Mouse (Mus musculus) liver, embryonic 11.5 days (tissue): Measurements from ENCODE around the gene Il12a. TPM values are rescaled to one million over a fixed set of nuclear protein-coding genes. Genes with fewer than 3 reads are reported as not detected.

ENCODE experiments used
- ATAC-seq: fragments of 200-750 bp; cut with Nextera tagmentation; replicated peaks from 2 replicates; pipeline ENCODE4 v1.8.0; 2017; ENCODE audit warnings: moderate number of reproducible peaks, mild to moderate bottlenecking, moderate TSS enrichment, moderate library complexity; ENCODE audit not compliant: low FRiP score
- DNase-seq: peaks from one replicate; pipeline ENCODE4 v3.0.0-alpha.2; 2017; ENCODE audit warnings: low spot score
- H3K27ac ChIP-seq: fragments of 300-500 bp; sonication (generic); 2 replicates; pipeline ENCODE4 v1.5.1; 2014; ENCODE audit warnings: mild to moderate bottlenecking, low read depth, low read length, control low read depth
- H3K27me3 ChIP-seq: fragments of 300-500 bp; sonication (generic); replicated peaks from 2 replicates; pipeline ENCODE4 v1.6.1; 2014; ENCODE audit warnings: low read length, mixed read lengths; ENCODE audit not compliant: control insufficient read depth, insufficient read depth
- H3K36me3 ChIP-seq: fragments of 300-500 bp; sonication (generic); 2 replicates; pipeline ENCODE4 v1.6.1; 2014; ENCODE audit warnings: mild to moderate bottlenecking, low read length, moderate library complexity, mixed read lengths; ENCODE audit not compliant: control insufficient read depth, insufficient read depth
- H3K4me1 ChIP-seq: fragments of 300-500 bp; sonication (generic); replicated peaks from 2 replicates; pipeline ENCODE4 v1.6.1; 2014; ENCODE audit warnings: low read length, mixed read lengths; ENCODE audit not compliant: control insufficient read depth, insufficient read depth
- H3K4me2 ChIP-seq: fragments of 300-500 bp; sonication (generic); 2 replicates; pipeline ENCODE4 v1.6.1; 2014; ENCODE audit warnings: mild to moderate bottlenecking, control low read depth, moderate library complexity
- H3K4me3 ChIP-seq: fragments of 300-500 bp; sonication (generic); 2 replicates; pipeline ENCODE4 v1.5.1; 2014; ENCODE audit warnings: low read depth, low read length, control low read depth
- H3K9ac ChIP-seq: fragments of 300-500 bp; sonication (generic); 2 replicates; pipeline ENCODE4 v1.6.1; 2014; ENCODE audit warnings: low read depth, low read length, control low read depth
- H3K9me3 ChIP-seq: fragments of 300-500 bp; sonication (generic); 2 replicates; pipeline ENCODE4 v1.6.1; 2016; ENCODE audit warnings: low read length, inconsistent platforms, mixed read lengths; ENCODE audit not compliant: control insufficient read depth
- WGBS: fragments of 180-500 bp; shearing (Covaris S2); extraction: QIAGEN DNeasy Blood & Tissue Kit; methylation state at CpG from one replicate; pipeline ENCODE4 v1.1.7; 2014; 5-methylcytosine and 5-hydroxymethylcytosine counted together
- polyA plus RNA-seq: library from polyadenylated mRNA; unstranded; fragments of >200 nt; fragmentation: Nextera tagmentation; extraction: Ambion mirVana; gene quantifications from 2 replicates; pipeline ENCODE4 v1.2.1, GENCODE M21; 2014

Gene Il12a
- polyA plus RNA-seq, 1 experiment from 2014 or later, result 4.2 TPM

DNA sequence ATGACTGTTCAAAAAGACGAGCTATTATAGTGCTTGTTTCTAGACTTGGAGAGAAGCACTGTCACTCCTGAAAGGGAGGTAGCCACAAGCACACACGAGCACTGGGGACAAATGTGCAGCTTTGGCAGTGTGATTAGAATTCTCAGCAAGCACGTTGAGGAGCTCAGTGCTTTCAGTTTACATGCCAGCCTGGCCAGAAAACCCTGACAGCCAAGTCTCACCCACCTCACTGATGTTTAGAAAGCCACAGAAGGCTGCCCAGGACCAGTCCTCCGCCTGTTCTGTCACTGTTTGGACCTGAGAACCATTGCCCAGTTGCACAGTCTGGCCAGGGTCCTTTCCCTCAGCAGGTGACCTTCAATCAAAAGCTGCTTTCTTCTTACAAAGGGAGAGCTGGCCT, 29.9 kb upstream of the Il12a start:
- Histone ChIP-seq H3K4me1 (peaks cover 8% of the 10 kb centered on the region), H3K4me3 (no peak overlapping the region), H3K4me2 (no peak overlapping the region), H3K9me3 (no peaks in the 10 kb centered on the region), H3K9ac (no peak overlapping the region), H3K36me3 (no peaks in the 10 kb centered on the region), H3K27ac (no peak overlapping the region), H3K27me3 (no peaks in the 10 kb centered on the region)
- no peak for ATAC-seq
- WGBS, result 60% methylated on average over 4 of the region's 4 CpGs
- no peak for DNase-seq

DNA sequence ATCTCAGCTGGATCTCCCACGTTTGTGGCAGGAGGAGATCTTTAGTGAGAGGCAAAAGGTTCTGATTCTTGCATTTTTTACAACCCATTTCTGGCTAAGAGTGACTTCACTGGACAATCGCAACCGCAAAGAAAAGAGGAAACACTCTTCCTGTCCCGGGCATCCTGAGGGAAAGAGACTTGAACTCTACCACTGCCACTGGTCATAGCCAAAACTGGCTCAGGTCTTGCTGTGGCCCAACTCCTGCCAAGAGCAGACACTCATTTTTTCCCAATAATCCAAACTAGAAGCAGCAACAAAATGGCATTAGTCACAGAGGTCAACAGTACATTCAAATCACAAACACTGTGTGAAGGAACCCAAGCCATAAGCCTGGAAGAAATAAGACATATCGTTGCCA, 28.1 kb upstream of the Il12a start:
- no peaks in the 10 kb centered on the region for H3K27me3 ChIP-seq
- no peak for ATAC-seq
- H3K4me1 ChIP-seq, result peaks cover 5% of the 10 kb centered on the region
- WGBS, result 51% methylated on average over 5 of the region's 5 CpGs
- H3K27ac ChIP-seq, result no peak overlapping the region
- no peak for DNase-seq
- H3K4me2 ChIP-seq, result no peak overlapping the region
- H3K9me3 ChIP-seq, result no peaks in the 10 kb centered on the region
- H3K4me3 ChIP-seq, result no peak overlapping the region
- H3K9ac ChIP-seq, result no peak overlapping the region
- no peaks in the 10 kb centered on the region for H3K36me3 ChIP-seq

DNA sequence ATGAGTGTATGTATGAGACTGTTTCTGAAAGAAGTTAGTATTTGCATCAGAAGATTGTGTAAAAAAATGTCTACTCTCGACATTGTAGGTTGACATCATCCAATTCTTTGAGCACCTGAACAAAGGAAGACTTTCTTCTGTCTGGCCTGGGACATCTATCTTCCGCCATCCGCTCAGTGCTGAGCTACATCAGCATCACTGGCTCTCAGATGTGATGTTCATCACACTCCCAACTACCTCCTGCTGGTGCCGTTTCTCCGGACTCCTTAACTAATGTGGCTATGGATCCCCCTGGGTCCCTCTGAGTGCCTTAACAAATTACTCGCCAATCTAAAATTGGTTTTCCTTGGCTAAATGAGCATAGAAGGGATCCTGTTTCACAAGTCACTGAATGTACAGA, 26.1 kb upstream of the Il12a start:
- Histone ChIP-seq H3K4me3 (no peak overlapping the region), H3K27me3 (no peaks in the 10 kb centered on the region), H3K9ac (no peak overlapping the region), H3K4me1 (no peaks in the 10 kb centered on the region), H3K27ac (no peak overlapping the region), H3K36me3 (no peaks in the 10 kb centered on the region), H3K4me2 (no peak overlapping the region), H3K9me3 (no peaks in the 10 kb centered on the region)
- 90% methylated on average over 6 of the region's 6 CpGs for WGBS
- DNase-seq, result no peak
- no peak for ATAC-seq

DNA sequence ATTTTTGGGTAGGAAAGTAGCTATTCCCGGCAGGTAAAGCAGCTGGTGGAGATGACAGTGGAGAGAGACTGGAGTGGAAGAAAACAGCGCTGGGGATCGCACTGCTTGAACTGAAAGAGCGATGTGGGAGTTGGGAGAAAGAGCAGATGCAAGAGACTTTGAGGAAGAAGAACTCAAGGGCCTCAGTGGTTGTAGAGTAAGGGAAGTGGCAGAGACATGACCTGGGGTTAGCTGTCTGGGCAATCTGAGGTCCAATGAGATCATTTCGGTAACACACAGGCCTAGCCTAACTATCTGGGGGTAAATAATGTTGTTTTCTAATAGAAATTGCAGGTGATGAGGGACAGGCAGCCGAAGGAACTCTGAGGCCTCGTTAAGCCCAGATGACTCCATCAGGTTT, 24.1 kb upstream of the Il12a start:
- Histone ChIP-seq H3K4me3 (no peak overlapping the region), H3K9ac (no peak overlapping the region), H3K36me3 (no peaks in the 10 kb centered on the region), H3K27me3 (no peaks in the 10 kb centered on the region), H3K9me3 (no peaks in the 10 kb centered on the region), H3K4me1 (no peaks in the 10 kb centered on the region), H3K4me2 (no peak overlapping the region), H3K27ac (no peak overlapping the region)
- WGBS, result 75% methylated on average over 7 of the region's 7 CpGs
- ATAC-seq (no peak), DNase-seq (no peak)

DNA sequence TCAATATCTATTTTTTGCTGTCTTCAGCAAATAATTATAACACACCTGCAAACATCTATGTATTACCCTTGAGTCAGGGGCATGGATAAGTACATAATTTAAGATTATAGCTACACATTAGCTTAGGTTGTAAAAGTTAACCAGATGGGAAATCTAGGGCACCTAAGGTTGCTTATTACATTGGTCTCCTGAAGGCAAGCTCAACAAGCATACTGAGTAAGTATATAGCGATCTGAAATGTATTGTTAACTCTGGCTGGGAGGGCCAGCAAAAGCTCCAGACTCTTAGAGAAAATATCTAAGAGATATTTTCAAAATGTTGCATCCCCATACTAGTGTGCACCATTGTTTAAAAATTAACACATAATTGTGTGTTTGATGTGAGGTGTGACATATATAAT, 22.6 kb upstream of the Il12a start:
- WGBS, result 100% methylated on average over 1 of the region's 1 CpGs
- Histone ChIP-seq H3K4me1 (no peaks in the 10 kb centered on the region), H3K36me3 (no peaks in the 10 kb centered on the region), H3K4me3 (no peak overlapping the region), H3K4me2 (no peak overlapping the region), H3K9me3 (no peaks in the 10 kb centered on the region), H3K27me3 (no peaks in the 10 kb centered on the region), H3K27ac (no peak overlapping the region), H3K9ac (no peak overlapping the region)
- ATAC-seq (no peak), DNase-seq (no peak)

DNA sequence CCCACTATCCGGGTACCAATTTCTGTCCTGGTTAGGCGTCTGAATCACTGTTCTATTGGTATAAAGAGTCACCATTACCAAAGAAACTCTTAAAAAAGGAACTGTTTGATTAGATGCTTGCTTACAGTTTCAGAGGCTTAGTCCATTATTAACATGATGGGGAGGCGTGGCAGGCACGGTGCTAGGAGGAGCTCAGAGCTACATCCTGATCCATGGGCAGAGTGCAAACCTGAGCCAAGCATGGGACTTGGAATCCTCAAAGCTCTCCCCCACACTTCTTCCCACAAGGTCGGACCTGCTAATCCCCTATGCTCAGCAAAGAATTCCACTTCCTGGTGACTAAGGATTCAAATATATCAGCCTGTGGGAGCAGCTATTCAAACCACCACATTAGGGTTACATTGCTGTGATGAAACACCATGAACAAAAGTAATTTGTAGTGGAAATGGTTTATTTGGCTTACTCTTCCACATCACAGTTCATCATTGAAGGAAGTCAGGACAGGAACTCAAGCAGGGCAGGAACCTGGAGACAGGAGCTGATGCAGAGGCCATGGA, 20.9 kb upstream of the Il12a start:
- H3K27me3 ChIP-seq, result no peaks in the 10 kb centered on the region
- H3K36me3 ChIP-seq, result no peaks in the 10 kb centered on the region
- 75% methylated on average over 5 of the region's 5 CpGs for WGBS
- no peak overlapping the region for H3K9ac ChIP-seq
- H3K9me3 ChIP-seq, result no peaks in the 10 kb centered on the region
- no peak overlapping the region for H3K4me3 ChIP-seq
- no peak overlapping the region for H3K4me2 ChIP-seq
- no peak for DNase-seq
- ATAC-seq, result no peak
- no peaks in the 10 kb centered on the region for H3K4me1 ChIP-seq
- no peak overlapping the region for H3K27ac ChIP-seq

DNA sequence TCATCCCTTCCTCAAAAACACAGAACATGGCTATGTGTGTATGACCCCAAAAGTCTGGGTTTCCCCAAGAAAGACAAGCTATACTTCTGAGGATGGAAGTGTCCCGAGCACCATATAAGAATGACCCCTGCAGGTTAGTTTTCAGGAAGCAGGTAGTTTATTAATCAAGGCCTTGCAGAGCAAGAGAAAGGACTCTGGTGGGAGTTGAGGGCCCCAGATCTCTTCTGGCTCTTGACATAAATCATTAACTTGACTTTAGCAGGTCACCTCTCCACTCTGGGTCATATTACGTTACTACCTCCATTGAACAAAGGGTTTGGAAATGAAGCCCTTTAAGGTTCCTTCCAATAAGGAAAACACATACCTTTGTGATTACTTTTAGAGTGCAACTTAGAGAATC, 15.7 kb upstream of the Il12a start:
- WGBS, result 71% methylated on average over 2 of the region's 2 CpGs
- no peak for ATAC-seq
- Histone ChIP-seq H3K4me2 (no peak overlapping the region), H3K36me3 (no peaks in the 10 kb centered on the region), H3K27ac (no peak overlapping the region), H3K27me3 (no peaks in the 10 kb centered on the region), H3K4me3 (no peak overlapping the region), H3K9me3 (no peaks in the 10 kb centered on the region), H3K9ac (no peak overlapping the region), H3K4me1 (peaks cover 19% of the 10 kb centered on the region)
- DNase-seq, result no peak

DNA sequence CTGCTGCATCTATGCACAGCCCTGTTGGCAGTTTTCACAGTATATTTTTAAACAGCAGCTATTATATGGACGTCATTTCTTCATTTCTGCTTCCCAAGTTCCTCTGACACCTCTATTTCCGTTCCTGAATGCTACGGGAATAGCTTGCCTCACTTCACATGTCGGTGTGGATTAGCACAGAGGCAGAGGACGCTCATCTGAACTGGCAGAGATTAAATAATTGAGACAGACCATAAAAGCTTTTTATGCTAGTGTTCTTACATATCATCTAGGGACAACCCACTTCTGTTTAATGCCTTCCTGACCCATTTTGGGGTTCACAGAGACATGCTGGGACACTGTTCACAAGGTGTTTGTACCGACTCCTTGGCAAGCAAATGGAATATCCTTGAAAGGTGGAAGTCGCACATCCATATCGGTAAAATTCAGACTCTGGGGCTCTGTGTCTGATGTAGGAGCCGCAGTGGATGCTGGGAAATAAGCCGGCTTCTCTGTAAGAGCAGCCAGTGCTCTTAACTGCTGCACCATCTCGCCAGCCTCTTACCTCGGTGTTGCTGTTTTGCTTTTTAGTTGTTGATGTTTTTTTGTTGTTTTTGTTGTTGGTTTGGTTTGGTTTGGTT, 15.1 kb upstream of the Il12a start:
- ATAC-seq (no peak), DNase-seq (no peak)
- 87% methylated on average over 12 of the region's 12 CpGs for WGBS
- H3K9ac ChIP-seq, result no peak overlapping the region
- H3K36me3 ChIP-seq, result no peaks in the 10 kb centered on the region
- no peak overlapping the region for H3K27ac ChIP-seq
- H3K4me3 ChIP-seq, result no peak overlapping the region
- no peaks in the 10 kb centered on the region for H3K9me3 ChIP-seq
- no peak overlapping the region for H3K4me2 ChIP-seq
- H3K27me3 ChIP-seq, result no peaks in the 10 kb centered on the region
- peaks cover 19% of the 10 kb centered on the region for H3K4me1 ChIP-seq

DNA sequence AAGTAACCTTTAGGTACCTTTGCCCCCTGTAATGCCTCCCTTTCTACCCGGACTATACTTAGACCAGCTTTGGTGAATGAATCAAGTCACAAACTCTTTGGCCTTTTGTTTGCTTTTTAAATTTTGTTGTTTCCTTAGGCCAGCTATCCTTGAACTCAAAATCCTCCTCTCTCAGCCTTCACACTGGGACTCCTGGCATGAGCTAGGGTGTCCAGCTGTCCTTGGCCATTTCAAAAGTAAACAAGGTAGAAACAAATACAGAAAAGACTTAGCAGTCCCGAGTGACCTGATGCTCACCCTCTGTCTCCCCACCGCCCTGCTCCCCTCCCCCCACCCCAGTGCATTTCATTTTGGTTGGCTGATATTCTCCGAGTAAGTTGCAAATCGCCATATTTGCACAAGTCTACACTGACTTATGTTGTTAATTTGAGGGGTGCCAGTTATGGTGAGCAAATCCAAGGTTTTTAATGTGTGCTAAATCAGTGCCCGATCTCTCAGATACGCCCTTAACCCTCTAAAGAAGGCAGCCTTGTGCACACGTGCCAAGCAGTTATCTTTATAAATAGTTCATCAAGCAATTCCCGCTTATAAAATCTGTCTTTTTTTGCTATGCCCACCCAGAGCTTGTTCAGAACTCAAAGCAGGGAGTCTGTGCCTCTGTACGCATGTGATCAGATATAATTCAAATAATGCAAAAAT, 14.3 kb upstream of the Il12a start:
- no peaks in the 10 kb centered on the region for H3K36me3 ChIP-seq
- H3K9me3 ChIP-seq, result no peaks in the 10 kb centered on the region
- no peaks in the 10 kb centered on the region for H3K27me3 ChIP-seq
- no peak overlapping the region; the same call in 1 of the 2 replicates for H3K4me3 ChIP-seq
- H3K9ac ChIP-seq, result no peak overlapping the region
- DNase-seq, result no peak
- H3K27ac ChIP-seq, result peak overlapping the region; percentile 43; the same call in 1 of the 2 replicates
- WGBS, result 54% methylated on average over 10 of the region's 10 CpGs
- H3K4me2 ChIP-seq, result peak overlapping the region; percentile 58
- H3K4me1 ChIP-seq, result peaks cover 19% of the 10 kb centered on the region
- ATAC-seq, result no peak
